Mouse (Mus musculus) frontal cortex, postnatal 36 days (tissue): ENCODE data around the gene Lrtm2.
A peak's percentile ranks its signal among the peaks of the same experiment; 100 is the strongest.

ENCODE experiments used
- DNase-seq, 2 experiments: peaks; one replicate each; pipeline ENCODE4 v3.0.0; 2022; ENCODE audit warnings: low spot score in 2 of 2

Lrtm2 gene

DNA sequence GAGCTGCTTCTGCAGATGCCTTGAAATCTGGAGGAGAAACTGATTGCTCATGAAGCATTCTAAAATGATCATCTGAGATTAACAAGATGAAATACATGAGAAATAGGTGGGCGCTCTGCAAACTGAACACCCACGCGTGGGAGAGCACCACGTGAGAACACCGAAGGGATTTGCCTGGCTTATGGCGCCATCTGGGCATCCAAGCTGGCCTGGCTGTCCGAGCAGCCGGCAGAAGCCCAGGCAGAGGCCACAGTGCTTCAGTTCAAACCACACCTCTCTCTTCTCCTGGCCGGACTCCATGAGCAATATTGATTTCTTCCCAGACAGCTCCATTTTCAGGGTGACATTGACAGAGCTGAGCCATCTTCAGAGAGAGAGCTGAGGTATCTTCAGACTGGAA lies 49.8 kb downstream of the Lrtm2 start:
- DNase-seq: peak; percentile 59 to 78

DNA sequence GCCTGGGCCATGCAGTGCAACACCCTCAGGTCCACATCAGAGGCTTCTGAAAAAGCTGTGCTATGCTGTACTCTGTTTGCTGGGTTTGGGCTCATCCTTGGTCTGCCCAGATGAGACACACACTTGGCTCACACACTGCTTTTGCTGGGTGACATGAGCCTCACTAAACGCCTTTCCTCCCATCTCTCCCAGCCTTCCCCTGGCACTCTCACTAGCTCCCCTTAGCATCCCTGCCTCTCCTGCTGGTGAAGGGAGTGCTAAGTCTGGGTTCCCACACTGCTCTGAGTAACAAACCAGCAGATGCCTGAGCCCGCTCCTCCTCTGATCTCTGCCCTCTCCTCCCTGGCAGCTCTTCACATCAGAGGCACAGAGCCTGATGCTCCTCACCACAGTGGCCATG lies 53.9 kb downstream of the Lrtm2 start:
- DNase-seq: no peak
